Mouse (Mus musculus) gastrocnemius, adult 2 months (tissue): ENCODE results near the gene Cdh6. TPM values are rescaled to one million over a fixed set of nuclear protein-coding genes. Genes with fewer than 3 reads are reported as not detected.

Experiments used
- DNase-seq: peaks from one replicate; pipeline ENCODE4 v3.0.0; 2022
- H3K27ac ChIP-seq: fragments of 200-600 bp; 2 replicates; pipeline ENCODE4 v1.8.1; 2022; ENCODE audit warnings: mild to moderate bottlenecking
- H3K4me3 ChIP-seq: fragments of 200-600 bp; 2 replicates; pipeline ENCODE4 v1.8.1; 2022; ENCODE audit warnings: mild to moderate bottlenecking, moderate library complexity
- CTCF ChIP-seq: fragments of 200-600 bp; IDR thresholded peaks from 2 replicates; pipeline ENCODE4 v1.8.1; 2022; ENCODE audit warnings: antibody characterized with exemption, mild to moderate bottlenecking, moderate library complexity
- intact Hi-C: fragments of 180-260 bp; cut with DNase I; formaldehyde crosslinking; loops from one replicate; pipeline ENCODE4 v1.15.1; 2025
- total RNA-seq, 2 experiments: library from RNA; stranded (reverse); gene quantifications; 2 replicates each; pipeline ENCODE4 v1.2.3; 2021

Gene Cdh6
- total RNA-seq, 2 experiments from 2014 or later = 0.15 to 0.31 TPM

GRCm38 (mm10) chr15:13181014-13181413 is 7.5 kb upstream of the Cdh6 start:
- Histone ChIP-seq H3K27ac (no peak overlapping the region), H3K4me3 (no peak overlapping the region)
- no peak for DNase-seq
- peak; percentile 83 for TF ChIP-seq CTCF
- intact Hi-C loops = no loop called here

GRCm38 (mm10) chr15:13175978-13176377 is 2.5 kb upstream of the Cdh6 start:
- intact Hi-C loops = no loop called here
- no peak overlapping the region for H3K27ac ChIP-seq
- H3K4me3 ChIP-seq = no peak overlapping the region
- no peak for TF ChIP-seq CTCF
- DNase-seq = no peak

- Histone ChIP-seq H3K4me3 (no peak overlapping the region), H3K27ac (no peak overlapping the region)
- DNase-seq = no peak
- intact Hi-C loops = no loop called here
- TF ChIP-seq CTCF = no peak
These were observed 1.1 kb upstream of the Cdh6 start for GRCm38 (mm10) chr15:13174618-13174980.

DNA sequence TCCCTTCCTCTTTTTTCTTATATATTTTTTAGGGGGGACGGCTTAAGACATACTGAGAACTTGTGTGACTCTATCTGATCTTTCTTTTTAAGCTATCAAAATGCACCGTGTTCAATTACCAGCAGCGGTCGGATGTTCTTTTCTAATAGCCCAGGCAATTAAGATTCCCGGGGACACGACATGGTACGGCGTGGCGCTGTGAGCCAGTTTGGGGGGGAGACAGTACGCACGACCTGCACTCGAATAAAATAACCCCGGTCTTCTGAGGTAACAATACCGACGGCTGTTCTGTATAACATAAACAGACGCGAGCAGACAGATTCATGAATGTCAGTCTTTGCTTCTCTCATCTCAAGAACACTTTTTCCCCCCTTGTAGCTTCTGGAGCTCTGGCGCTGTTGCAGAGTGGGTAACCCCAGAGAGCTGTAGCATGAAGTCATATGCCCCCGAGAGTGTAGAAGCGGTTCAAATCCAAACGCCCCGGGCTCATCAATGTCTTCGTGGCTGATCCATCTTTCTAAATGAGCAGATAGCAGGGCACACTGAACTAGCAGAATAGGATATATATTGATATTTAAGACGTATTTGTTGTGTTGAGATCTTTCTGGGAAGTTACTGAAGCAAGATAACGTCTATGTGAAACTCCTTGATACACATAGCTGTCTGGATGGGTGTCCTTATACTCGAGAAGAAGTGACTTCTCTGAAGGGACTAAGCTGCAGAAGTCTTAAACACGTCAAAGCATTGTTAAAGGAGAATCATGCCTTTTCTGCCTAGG is 554 bp upstream of the Cdh6 start:
- Histone ChIP-seq H3K4me3 (peak overlapping the region; percentile 70), H3K27ac (no peak overlapping the region)
- DNase-seq = no peak
- TF ChIP-seq CTCF = no peak
- intact Hi-C loops = no loop called here

GRCm38 (mm10) chr15:13172365-13173070 is 957 bp downstream of the Cdh6 start:
- no peak for TF ChIP-seq CTCF
- Histone ChIP-seq H3K4me3 (peak overlapping the region; percentile 70), H3K27ac (peak overlapping the region; percentile 16; the same call in 1 of the 2 replicates)
- intact Hi-C loops = no loop called here
- DNase-seq = no peak

DNA sequence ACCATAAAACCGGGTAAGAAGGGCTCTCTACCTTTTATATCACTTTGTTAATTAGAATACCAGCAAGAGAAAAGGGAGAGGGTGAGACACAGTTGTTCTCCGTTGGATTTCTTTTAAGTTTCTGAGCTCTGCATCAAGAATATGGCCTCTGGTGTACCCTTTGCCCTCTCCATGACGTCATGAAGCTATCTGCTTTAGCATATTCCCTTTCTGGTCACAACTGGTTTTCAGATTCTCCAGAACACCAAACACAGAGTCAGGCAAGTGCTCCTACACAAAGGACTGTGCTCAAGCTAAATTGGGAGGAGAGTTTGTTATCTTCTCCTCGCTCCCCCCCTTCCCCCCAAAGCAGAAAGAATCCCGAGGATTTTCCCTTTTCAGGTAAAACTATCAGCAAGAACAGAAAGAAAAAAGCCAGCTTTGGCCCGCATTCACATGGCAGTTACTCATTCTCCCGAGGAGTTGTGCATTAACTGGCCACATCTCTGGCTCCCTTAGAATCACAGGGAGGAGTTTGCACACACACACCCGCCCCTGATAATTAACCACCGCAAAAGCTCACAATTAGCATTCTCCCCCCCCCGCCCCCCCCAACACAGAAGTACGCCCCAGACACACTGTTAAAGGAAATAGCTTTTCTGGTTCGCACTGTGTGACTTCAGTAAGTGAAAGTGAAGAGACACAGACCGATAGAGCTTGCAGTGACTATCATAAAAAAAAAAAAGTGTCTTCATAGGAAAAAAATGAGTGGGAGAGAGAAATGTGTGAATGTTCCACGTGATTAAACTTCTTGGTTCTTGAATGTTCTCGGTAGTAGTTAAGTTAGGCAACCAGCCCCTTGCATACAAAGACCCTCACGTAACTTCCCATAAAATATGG is 1.8 kb downstream of the Cdh6 start:
- DNase-seq = no peak
- peak overlapping the region; percentile 70 for H3K4me3 ChIP-seq
- no peak for TF ChIP-seq CTCF
- no peak overlapping the region for H3K27ac ChIP-seq
- intact Hi-C loops = no loop called here

GRCm38 (mm10) chr15:13165094-13165885 is 8.2 kb downstream of the Cdh6 start:
- no peak for DNase-seq
- TF ChIP-seq CTCF = no peak
- Histone ChIP-seq H3K27ac (no peak overlapping the region), H3K4me3 (no peak overlapping the region)
- intact Hi-C loops = no loop called here

- Histone ChIP-seq H3K27ac (no peak overlapping the region), H3K4me3 (no peak overlapping the region)
- no peak for TF ChIP-seq CTCF
- intact Hi-C loops = no loop called here
- no peak for DNase-seq
These were observed 17.7 kb downstream of the Cdh6 start for GRCm38 (mm10) chr15:13155820-13156219.

GRCm38 (mm10) chr15:13155418-13155817 is 18.1 kb downstream of the Cdh6 start:
- DNase-seq = no peak
- no peak for TF ChIP-seq CTCF
- no peak overlapping the region for H3K4me3 ChIP-seq
- no peak overlapping the region for H3K27ac ChIP-seq
- intact Hi-C loops = no loop called here

GRCm38 (mm10) chr15:13141983-13142382 is 31.5 kb downstream of the Cdh6 start:
- no peak for TF ChIP-seq CTCF
- intact Hi-C loops = no loop called here
- DNase-seq = no peak

GRCm38 (mm10) chr15:13139662-13140061 is 33.8 kb downstream of the Cdh6 start:
- H3K27ac ChIP-seq = no peak overlapping the region
- DNase-seq = no peak
- intact Hi-C loops = no loop called here
- no peak overlapping the region for H3K4me3 ChIP-seq
- TF ChIP-seq CTCF = no peak

More at GRCm38 (mm10) chr15:13141983-13142382, 31.5 kb downstream of the Cdh6 start:
- no peak overlapping the region for H3K4me3 ChIP-seq
- no peak overlapping the region for H3K27ac ChIP-seq

DNA sequence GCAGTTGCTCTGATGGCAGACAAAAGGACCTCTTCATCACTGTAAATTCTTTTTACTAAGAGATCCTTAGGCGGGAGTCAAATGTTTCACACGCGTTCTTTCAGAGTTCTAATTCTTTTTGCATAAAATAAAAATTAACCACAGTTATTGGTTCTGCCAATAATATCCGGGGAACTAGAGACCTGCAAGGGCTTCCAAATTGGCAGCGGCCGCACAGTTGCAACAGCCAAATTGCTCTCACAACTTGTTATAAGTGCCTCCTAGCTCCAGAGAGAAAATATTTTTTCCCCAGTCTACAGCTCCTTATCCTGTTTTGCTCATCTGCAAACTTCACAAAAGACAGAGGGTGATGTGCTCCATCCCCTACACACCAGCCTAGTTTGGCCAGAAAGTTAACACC is 36.3 kb downstream of the Cdh6 start:
- Histone ChIP-seq H3K27ac (no peak overlapping the region), H3K4me3 (no peak overlapping the region)
- TF ChIP-seq CTCF = no peak
- peak; percentile 39 for DNase-seq
- intact Hi-C loops = no loop called here
